Mouse (Mus musculus) embryo, embryonic 9.5 days (tissue): ENCODE measurements at regions not wholly inside any gene's neighbourhood (a gene's known extent, or its start where the extent isn't known, plus 50 kb on each side); places are given as distances from the start of the nearest gene placed in this dataset.
A peak's percentile ranks its signal among the peaks of the same experiment; 100 is the strongest.

ENCODE experiments used
- DNase-seq: peaks from one replicate; pipeline ENCODE4 v3.0.0-alpha.2; 2017; ENCODE audit errors: extremely low spot score

DNA sequence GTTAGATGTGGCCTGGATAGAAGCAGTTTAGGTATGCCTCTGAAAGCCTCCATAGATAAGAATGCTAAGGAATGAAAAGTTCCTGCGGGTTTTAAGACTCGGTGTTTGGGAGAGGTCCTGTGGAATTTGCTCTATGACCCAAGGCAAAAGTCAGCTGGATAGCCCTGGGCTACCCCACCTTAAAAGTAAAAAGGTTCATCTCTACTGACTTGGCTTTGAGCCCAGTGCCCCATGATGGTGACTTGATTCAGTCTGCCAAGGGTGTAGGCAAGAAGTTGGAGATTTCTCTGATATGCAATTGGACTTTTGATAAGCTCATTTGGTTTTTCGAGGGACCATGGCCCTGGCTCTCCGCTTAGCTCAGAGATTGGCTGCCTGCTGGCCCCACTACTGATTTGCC, 78.8 kb upstream of the Herc3 start:
- DNase-seq = no peak

DNA sequence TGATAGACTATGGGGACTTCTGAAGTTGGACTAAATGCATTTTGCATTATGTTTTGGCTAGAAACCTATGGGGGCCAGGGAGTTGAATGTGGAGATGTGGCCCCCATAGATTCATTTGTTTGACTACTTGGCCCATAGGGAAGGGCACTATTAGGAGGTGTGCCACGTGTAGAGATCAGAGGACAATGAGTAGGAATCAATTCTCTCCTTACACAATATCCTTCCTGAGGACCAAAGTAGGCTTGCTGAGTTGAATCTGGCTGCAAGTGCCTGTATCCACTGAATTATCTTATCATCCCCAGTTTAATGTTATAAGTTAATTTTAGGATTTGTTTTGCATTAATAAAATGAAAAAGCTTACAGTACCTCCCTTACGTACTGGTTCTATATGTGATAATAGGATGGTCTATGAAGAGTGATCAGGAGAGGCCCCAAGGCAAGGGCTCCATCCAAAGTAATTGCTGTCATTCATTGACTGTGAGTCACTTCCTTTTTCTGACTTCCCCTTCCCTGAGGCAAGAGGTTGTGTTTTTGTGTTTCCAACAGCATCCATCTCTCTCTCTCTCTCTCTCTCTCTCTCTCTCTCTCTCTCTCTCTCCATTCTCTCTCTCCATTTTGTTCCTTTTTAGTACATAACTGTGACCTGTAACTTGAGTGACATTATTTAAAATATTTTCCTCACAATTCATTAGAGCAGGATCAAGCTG, 74.8 kb upstream of the Herc3 start:
- DNase-seq = no peak

DNA sequence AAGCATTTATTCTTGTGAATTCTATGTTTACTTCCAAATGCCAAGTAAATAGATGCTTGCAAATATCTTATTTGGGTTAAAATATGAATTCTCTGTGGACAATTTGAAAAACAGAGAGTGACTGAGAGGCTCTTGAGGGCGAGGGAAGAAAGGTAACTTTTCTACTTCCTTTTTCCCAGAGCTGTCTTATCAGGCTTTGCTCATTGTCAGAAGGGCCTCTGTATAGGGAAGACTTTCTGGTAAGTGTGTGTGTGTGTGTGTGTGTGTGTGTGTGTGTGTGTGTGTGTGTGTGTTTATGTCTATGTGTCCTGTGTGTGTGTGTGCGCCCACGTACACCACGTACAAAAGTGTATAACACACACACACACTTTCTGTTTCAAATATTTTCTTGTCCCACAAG, 73.9 kb upstream of the Herc3 start:
- no peak for DNase-seq

DNA sequence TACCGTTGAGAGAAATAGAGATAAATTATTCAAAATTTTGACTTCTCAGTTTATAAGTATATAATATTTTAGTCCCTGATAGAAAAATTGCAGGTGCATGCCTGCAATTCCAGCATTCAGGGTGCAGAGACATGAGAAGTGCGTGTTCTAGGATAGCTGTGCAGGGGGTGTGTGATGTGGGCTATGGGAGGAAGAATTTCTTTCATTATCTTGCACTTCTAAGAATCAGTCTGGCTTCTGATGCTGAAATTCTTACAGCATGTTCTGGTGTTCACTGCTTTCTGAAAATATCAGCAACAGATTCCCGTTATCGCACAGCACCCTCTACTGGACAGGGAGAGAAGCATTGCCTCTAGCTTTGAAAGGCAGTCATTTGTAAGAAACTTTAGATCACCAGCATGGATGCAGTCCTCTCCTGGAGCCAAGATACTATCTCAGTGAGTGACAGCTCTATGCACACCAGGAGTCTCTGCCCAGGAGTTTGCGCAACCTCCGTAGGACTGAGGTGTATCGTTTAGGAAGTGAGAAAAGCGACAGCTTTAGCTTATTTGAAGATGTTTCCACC, 60.5 kb upstream of the Herc3 start:
- DNase-seq = peak; percentile 69

DNA sequence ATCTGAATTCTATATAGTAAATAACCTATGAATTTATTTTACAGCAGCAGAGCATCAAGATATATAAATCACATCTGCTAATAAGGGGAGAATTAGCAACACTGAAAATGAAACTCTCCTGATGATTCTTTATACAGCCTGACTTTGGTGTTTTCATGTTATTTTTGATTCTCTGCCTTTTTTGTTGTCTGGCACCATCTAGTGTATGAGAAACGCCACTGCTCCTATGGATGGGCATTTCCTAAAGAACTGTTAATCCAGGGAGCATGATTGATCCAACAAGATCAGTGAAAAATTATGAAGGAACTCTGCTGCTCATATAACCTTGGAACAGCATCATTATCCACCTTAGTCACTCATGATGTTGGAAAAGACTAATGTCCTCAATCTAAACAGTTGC, 59.3 kb upstream of the Herc3 start:
- peak; percentile 22 for DNase-seq
